ENCODE assay signal across 9 mouse cellular contexts in the genomic region with DNA sequence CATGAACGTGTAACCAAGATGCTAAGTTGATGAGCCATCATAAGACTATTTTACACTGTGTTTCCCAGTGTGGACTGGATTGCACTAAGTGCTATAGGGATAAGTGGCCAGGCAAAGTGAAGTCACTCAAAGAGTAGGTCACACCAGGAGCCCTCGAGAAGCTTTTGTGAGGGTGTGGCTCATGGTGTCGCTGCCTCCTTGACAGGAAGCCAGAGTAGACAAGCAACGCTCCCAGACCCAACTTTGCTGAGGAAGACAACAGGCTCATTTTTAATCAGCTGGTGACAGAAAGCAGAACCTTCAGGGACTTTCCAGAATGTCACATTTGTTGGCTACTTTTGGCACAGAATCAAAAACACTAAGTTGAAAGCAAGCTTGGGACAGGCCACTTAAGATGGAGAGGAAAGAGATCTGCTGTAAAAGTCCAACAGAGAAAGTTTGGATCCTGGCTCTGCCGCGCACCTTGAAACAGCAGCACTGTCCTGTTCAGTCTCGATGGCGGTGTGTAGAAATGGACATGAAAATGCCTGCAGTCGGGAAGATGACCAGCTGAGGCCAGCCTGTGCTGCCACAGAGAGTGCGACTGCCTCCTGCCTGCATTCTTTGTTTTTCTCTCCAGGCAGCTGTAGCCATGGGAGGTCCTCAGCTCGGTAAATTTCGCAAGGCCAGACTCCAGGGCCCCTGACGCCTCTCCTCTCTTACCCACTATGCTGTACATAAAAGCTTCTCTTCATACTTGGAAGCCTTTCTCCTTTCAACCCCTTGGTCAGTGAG. TPM values are rescaled to one million over a fixed set of nuclear protein-coding genes. Genes with fewer than 3 reads are reported as not detected.
DNase-seq lines count a peak whose midpoint lies in the region.
"Had no signal": no experiment of that assay in that cellular context is flagged by ENCODE, and none has a peak within 500 bp of the region (broad histone marks: within the 10 kb centered on the region; RNA-seq: fewer than 3 reads in every experiment).

No protein-coding gene starts in this region.

- DNase-seq in kidney, postnatal 36 days = peak; percentile 17 to 18
- no peak for DNase-seq in kidney, postnatal 14 days
- DNase-seq in adipocyte (ENCODE audit: low spot score) = peak; percentile 72
- DNase-seq in heart, postnatal 4 days = peak; percentile 44
- peak; percentile 60 to 63 for DNase-seq in monocyte, adult 2 months (ENCODE audit: low read depth in 1 of 2, low spot score in 2 of 2)
- no peak for DNase-seq in yolk sac, embryonic 10.5 days (ENCODE audit: low spot score)
- DNase-seq in adrenal gland, postnatal 36 days = no peak
- no peak for DNase-seq in right cerebral cortex, adult 2 months (ENCODE audit: low spot score in 2 of 2)
- DNase-seq: liver, embryonic 13.5 days had no signal

RNA-seq across cellular contexts. Expression of a gene that starts 16.2 kb away (rescaled TPM):
- 10 to 100 TPM; 12.5 to 13.4 TPM for total RNA-seq in heart, postnatal 4 days (2021)
- total RNA-seq in adrenal gland, postnatal 36 days (2021) = 10 to 100 TPM; 14.0 to 21.1 TPM

RNA-seq across cellular contexts. Expression of a gene that starts 23.1 kb away (rescaled TPM):
- 1 to 10 TPM in 1 of 2 experiments, under 1 TPM in 1; 0.92 to 1.1 TPM for total RNA-seq in heart, postnatal 4 days (2021)
- 10 to 100 TPM in 1 of 2 experiments, 1 to 10 TPM in 1; 7.8 to 11.3 TPM for total RNA-seq in adrenal gland, postnatal 36 days (2021)

RNA-seq across cellular contexts. Expression of a gene that starts 23.4 kb away (rescaled TPM):
- total RNA-seq in heart, postnatal 4 days (2021) = 1 to 10 TPM in 1 of 2 experiments, under 1 TPM in 1; 0.60 to 1.5 TPM
- 1 to 10 TPM; 4.9 to 8.7 TPM for total RNA-seq in adrenal gland, postnatal 36 days (2021)

RNA-seq across cellular contexts. Expression of a gene that starts 44.5 kb away (rescaled TPM):
- 100 to 1,000 TPM; 507 TPM for total RNA-seq in heart, postnatal 4 days (2021)
- 100 to 1,000 TPM; 306 to 313 TPM for total RNA-seq in adrenal gland, postnatal 36 days (2021)

Comparison
In these comparisons a context has a peak if more than half of its experiments do, and no peak if none do; other contexts are left out.
1. DNase-seq: peak in kidney, postnatal 36 days (2 of 2), adipocyte (single experiment), heart, postnatal 4 days (single experiment) and monocyte, adult 2 months (2 of 2); none in kidney, postnatal 14 days (single experiment), yolk sac, embryonic 10.5 days (single experiment), adrenal gland, postnatal 36 days (0 of 2) and right cerebral cortex, adult 2 months (0 of 2).
2. RNA of a gene that starts 23.1 kb away (total RNA-seq): 7.8 to 11.3 TPM in adrenal gland, postnatal 36 days; 0.92 to 1.1 TPM in heart, postnatal 4 days; every median in the first group is over 4 times any median in the second.